Mouse (Mus musculus) forebrain, embryonic 12.5 days (tissue): ENCODE data around the gene Gm4869. TPM values are rescaled to one million over a fixed set of nuclear protein-coding genes. Genes with fewer than 3 reads are reported as not detected.
"Not testable (repeated sequence)": the region's sequence is repeated elsewhere in the genome, so short reads cannot be mapped to it uniquely, and the experiment has no call there.

Experiments used
- ATAC-seq: fragments of 200-750 bp; cut with Nextera tagmentation; 2 replicates; pipeline ENCODE4 v1.8.0; 2017; ENCODE audit warnings: moderate TSS enrichment; ENCODE audit not compliant: low FRiP score
- H3K27ac ChIP-seq: fragments of 300-500 bp; sonication (generic); 2 replicates; pipeline ENCODE4 v1.5.1; 2016; ENCODE audit warnings: mild to moderate bottlenecking
- H3K27me3 ChIP-seq: fragments of 300-500 bp; sonication (generic); 2 replicates; pipeline ENCODE4 v1.6.1; 2016; ENCODE audit warnings: mild to moderate bottlenecking
- H3K36me3 ChIP-seq: fragments of 300-500 bp; sonication (generic); replicated peaks from 2 replicates; pipeline ENCODE4 v1.6.1; 2016; ENCODE audit warnings: mild to moderate bottlenecking
- H3K4me1 ChIP-seq: fragments of 300-500 bp; sonication (generic); 2 replicates; pipeline ENCODE4 v1.6.1; 2016
- H3K4me2 ChIP-seq: fragments of 300-500 bp; sonication (generic); 2 replicates; pipeline ENCODE4 v1.6.1; 2016; ENCODE audit warnings: mild to moderate bottlenecking, moderate library complexity
- H3K4me3 ChIP-seq: fragments of 300-500 bp; sonication (generic); replicated peaks from 2 replicates; pipeline ENCODE4 v1.5.1; 2016; ENCODE audit warnings: mild to moderate bottlenecking
- H3K9ac ChIP-seq: fragments of 300-500 bp; sonication (generic); 2 replicates; pipeline ENCODE4 v1.6.1; 2016; ENCODE audit warnings: mild to moderate bottlenecking
- H3K9me3 ChIP-seq: fragments of 300-500 bp; sonication (generic); 2 replicates; pipeline ENCODE4 v1.6.1; 2016
- WGBS: fragments of 180-500 bp; shearing (Covaris S2); methylation state at CpG from one replicate; pipeline ENCODE4 v1.1.7; 2016; 5-methylcytosine and 5-hydroxymethylcytosine counted together
- polyA plus RNA-seq: library from polyadenylated mRNA; unstranded; fragments of >200 nt; fragmentation: Nextera tagmentation; extraction: Ambion mirVana; gene quantifications from 2 replicates; pipeline ENCODE4 v1.2.1, GENCODE M21; 2016

Gm4869 gene
- polyA plus RNA-seq, 1 experiment from 2014 or later: not detected

- ATAC-seq: no peak
- WGBS: 63% methylated on average over 6 of the region's 6 CpGs
- Histone ChIP-seq H3K27me3 (0 out of 2 replicates have a peak, but pooled peaks cover 6% of the 10 kb centered on the region), H3K4me2 (no peak overlapping the region), H3K36me3 (no peaks in the 10 kb centered on the region), H3K4me1 (no peaks in the 10 kb centered on the region), H3K27ac (no peak overlapping the region), H3K9ac (no peak overlapping the region), H3K9me3 (no peaks in the 10 kb centered on the region), H3K4me3 (no peak overlapping the region)
Observed at GRCm38 (mm10) chr5:140491142-140491541, 45.7 kb downstream of the Gm4869 start.

GRCm38 (mm10) chr5:140492684-140493233, 47.3 kb downstream of the Gm4869 start:
- 0 out of 2 replicates have a peak, but pooled peaks cover 6% of the 10 kb centered on the region for H3K27me3 ChIP-seq
- H3K9ac ChIP-seq: no peak overlapping the region
- no peak overlapping the region for H3K4me3 ChIP-seq
- no peaks in the 10 kb centered on the region for H3K36me3 ChIP-seq
- H3K4me2 ChIP-seq: no peak overlapping the region
- H3K4me1 ChIP-seq: no peaks in the 10 kb centered on the region
- ATAC-seq: no peak
- 38% methylated on average over 11 of the region's 11 CpGs for WGBS
- H3K27ac ChIP-seq: no peak overlapping the region
- no peaks in the 10 kb centered on the region for H3K9me3 ChIP-seq

- no peak overlapping the region for H3K4me2 ChIP-seq
- no peaks in the 10 kb centered on the region for H3K9me3 ChIP-seq
- H3K9ac ChIP-seq: no peak overlapping the region
- H3K4me1 ChIP-seq: peaks cover 9% of the 10 kb centered on the region
- no peak overlapping the region for H3K27ac ChIP-seq
- no peak for ATAC-seq
- 89% methylated on average over 6 of the region's 6 CpGs for WGBS
- H3K4me3 ChIP-seq: no peak overlapping the region
- no peaks in the 10 kb centered on the region for H3K36me3 ChIP-seq
- H3K27me3 ChIP-seq: peaks cover 3% of the 10 kb centered on the region
Observed at GRCm38 (mm10) chr5:140498176-140498575, 52.7 kb downstream of the Gm4869 start.

DNA sequence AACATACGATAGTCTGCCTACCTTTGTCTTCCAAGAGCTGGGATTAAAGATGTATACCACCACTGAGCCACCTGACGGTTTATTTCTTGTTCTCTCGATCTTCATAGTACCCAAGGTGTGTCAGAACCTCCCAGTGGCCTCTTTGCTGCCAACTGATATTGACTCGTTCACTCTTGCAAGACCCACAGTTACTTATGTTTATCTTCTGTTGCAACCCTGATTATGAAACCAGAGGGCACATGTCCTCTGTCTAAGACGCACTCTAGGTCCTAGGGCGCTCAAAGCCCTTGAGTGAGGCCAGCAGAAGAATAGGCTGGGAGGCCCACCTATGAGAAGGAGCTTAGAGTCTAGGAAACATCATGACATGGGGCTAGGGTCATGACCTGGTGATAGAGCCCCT, 55.3 kb downstream of the Gm4869 start:
- no peaks in the 10 kb centered on the region for H3K9me3 ChIP-seq
- H3K4me1 ChIP-seq: peaks cover 20% of the 10 kb centered on the region
- no peaks in the 10 kb centered on the region for H3K36me3 ChIP-seq
- whole genome bisulfite sequencing: 89% methylated on average over 6 of the region's 6 CpGs
- no peak for ATAC-seq
- H3K4me3 ChIP-seq: no peak overlapping the region
- H3K27me3 ChIP-seq: peaks cover 13% of the 10 kb centered on the region
- no peak overlapping the region for H3K9ac ChIP-seq
- no peak overlapping the region for H3K4me2 ChIP-seq
- H3K27ac ChIP-seq: no peak overlapping the region

GRCm38 (mm10) chr5:140501982-140502836, 56.8 kb downstream of the Gm4869 start:
- Histone ChIP-seq H3K9ac (peak overlapping the region; percentile 45), H3K4me2 (peak overlapping the region; percentile 49), H3K4me3 (no peak overlapping the region), H3K36me3 (no peaks in the 10 kb centered on the region), H3K9me3 (no peaks in the 10 kb centered on the region), H3K27ac (no peak overlapping the region), H3K27me3 (peaks cover 13% of the 10 kb centered on the region), H3K4me1 (peaks cover 35% of the 10 kb centered on the region)
- WGBS: 19% methylated on average over 12 of the region's 14 CpGs
- ATAC-seq: no peak

- not testable (repeated sequence) for H3K36me3 ChIP-seq, ATAC-seq, H3K9me3 ChIP-seq, H3K27ac ChIP-seq
- Histone ChIP-seq H3K9ac (peak overlapping the region; percentile 45), H3K27me3 (peaks cover 13% of the 10 kb centered on the region), H3K4me1 (peaks cover 39% of the 10 kb centered on the region), H3K4me2 (peak overlapping the region; percentile 49), H3K4me3 (peak overlapping the region; percentile 18)
- under 1% methylated on average over 12 of the region's 12 CpGs for WGBS
Observed at GRCm38 (mm10) chr5:140502925-140503324, 57.5 kb downstream of the Gm4869 start.

GRCm38 (mm10) chr5:140505208-140505780, 59.8 kb downstream of the Gm4869 start, which contains the start of gene Chst12:
Gene Chst12 (plus strand): TSS chr5:140505550.
- Histone ChIP-seq H3K4me3 (peak within 1 kb of the TSS; percentile 52), H3K27me3 (peaks cover 13% of the 10 kb centered on the region), H3K36me3 (no peaks in the 10 kb centered on the region), H3K27ac (peak within 1 kb of the TSS; percentile 43; the same call in 1 of the 2 replicates), H3K4me2 (peak within 1 kb of the TSS; percentile 73), H3K9me3 (no peaks in the 10 kb centered on the region), H3K4me1 (peaks cover 60% of the 10 kb centered on the region), H3K9ac (peak within 1 kb of the TSS; percentile 63)
- ATAC-seq: peak; percentile 95
- WGBS: under 1% methylated on average over 37 of the region's 38 CpGs

GRCm38 (mm10) chr5:140506096-140506794, 60.8 kb downstream of the Gm4869 start:
- Histone ChIP-seq H3K9me3 (no peaks in the 10 kb centered on the region), H3K4me3 (peak overlapping the region; percentile 52), H3K4me1 (peaks cover 69% of the 10 kb centered on the region), H3K27me3 (peaks cover 13% of the 10 kb centered on the region; the same call in 1 of the 2 replicates), H3K27ac (peak overlapping the region; percentile 43; the same call in 1 of the 2 replicates), H3K4me2 (peak overlapping the region; percentile 73), H3K9ac (peak overlapping the region; percentile 63), H3K36me3 (no peaks in the 10 kb centered on the region)
- ATAC-seq: 0 out of 2 replicates have a peak, but pooled peaks have one; percentile 3
- 47% methylated on average over 22 of the region's 22 CpGs for WGBS

- WGBS: 89% methylated on average over 14 of the region's 14 CpGs
- H3K9me3 ChIP-seq: no peaks in the 10 kb centered on the region
- H3K36me3 ChIP-seq: no peaks in the 10 kb centered on the region
- H3K27me3 ChIP-seq: peaks cover 13% of the 10 kb centered on the region; the same call in 1 of the 2 replicates
- ATAC-seq: no peak
- no peak overlapping the region for H3K4me2 ChIP-seq
- H3K27ac ChIP-seq: no peak overlapping the region
- no peak overlapping the region for H3K4me3 ChIP-seq
- no peak overlapping the region for H3K9ac ChIP-seq
- peaks cover 64% of the 10 kb centered on the region for H3K4me1 ChIP-seq
Observed at GRCm38 (mm10) chr5:140507466-140508208, 62.2 kb downstream of the Gm4869 start.

DNA sequence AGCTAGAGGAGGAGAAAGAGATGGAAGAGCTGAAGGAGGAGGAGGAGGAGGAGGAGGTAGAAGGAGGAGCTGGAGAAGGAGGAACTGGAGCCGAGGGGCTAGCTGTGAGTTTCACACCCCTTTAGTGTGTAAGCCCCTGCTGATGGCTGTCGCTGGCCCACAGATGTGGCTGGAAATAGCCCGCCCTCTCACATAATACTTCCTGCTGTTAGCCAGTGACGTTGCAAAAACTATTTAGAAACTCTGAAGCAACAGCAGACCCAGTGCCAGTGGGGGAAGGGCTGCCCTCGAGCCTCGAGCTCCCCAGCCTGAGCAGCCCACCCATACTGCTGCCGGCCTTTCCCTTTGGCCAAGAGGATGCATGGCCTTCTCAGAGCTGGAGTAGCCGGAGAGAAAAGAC, 63.2 kb downstream of the Gm4869 start:
- 50% methylated on average over 8 of the region's 8 CpGs for WGBS
- ATAC-seq: no peak
- Histone ChIP-seq H3K36me3 (no peaks in the 10 kb centered on the region), H3K9ac (no peak overlapping the region), H3K27ac (no peak overlapping the region), H3K4me1 (peaks cover 57% of the 10 kb centered on the region), H3K27me3 (0 out of 2 replicates have a peak, but pooled peaks cover 5% of the 10 kb centered on the region), H3K9me3 (no peaks in the 10 kb centered on the region), H3K4me2 (no peak overlapping the region), H3K4me3 (no peak overlapping the region)

GRCm38 (mm10) chr5:140509204-140509603, 63.8 kb downstream of the Gm4869 start:
- Histone ChIP-seq H3K27me3 (0 out of 2 replicates have a peak, but pooled peaks cover 2% of the 10 kb centered on the region), H3K36me3 (no peaks in the 10 kb centered on the region), H3K9me3 (no peaks in the 10 kb centered on the region), H3K27ac (no peak overlapping the region), H3K4me2 (no peak overlapping the region), H3K4me3 (no peak overlapping the region), H3K9ac (no peak overlapping the region), H3K4me1 (peaks cover 57% of the 10 kb centered on the region)
- WGBS: 65% methylated on average over 9 of the region's 9 CpGs
- no peak for ATAC-seq
